Mouse (Mus musculus): ENCODE measurements around the gene Cyb5d1. TPM values are rescaled to one million over a fixed set of nuclear protein-coding genes. Genes with fewer than 3 reads are reported as not detected.

Gene Cyb5d1
- polyA plus RNA-seq, 1 experiment from 2014 or later, result 15.0 TPM

GRCm38 (mm10) chr11:69408541-69409377 is 13.3 kb upstream of the Cyb5d1 start:
- H3K4me2 ChIP-seq (replicated peaks; ENCODE audit: low read depth, low read length), result peak overlapping the region; percentile 99
- peaks cover 30% of the 10 kb centered on the region for H3K4me1 ChIP-seq (ENCODE audit: control insufficient read depth, insufficient read depth, low read length)
- no peaks in the 10 kb centered on the region for H3K9me3 ChIP-seq (ENCODE audit: control insufficient read depth, low read depth, low read length)
- peak overlapping the region; percentile 84 for H3K4me3 ChIP-seq (ENCODE audit: low read depth, low read length)
- peak; percentile 72 for ATAC-seq (ENCODE audit: insufficient number of reproducible peaks, insufficient read depth, low FRiP score, low read depth)
- WGBS, result under 1% methylated on average over 33 of the region's 33 CpGs
- peak overlapping the region; percentile 99 for H3K27ac ChIP-seq (ENCODE audit: low read length)
- H3K27me3 ChIP-seq (ENCODE audit: control insufficient read depth, insufficient read depth, low read length), result no peaks in the 10 kb centered on the region
- peaks cover 57% of the 10 kb centered on the region for H3K36me3 ChIP-seq (ENCODE audit: control insufficient read depth, insufficient read depth, low read length)
- peak overlapping the region; percentile 84 for H3K9ac ChIP-seq (replicated peaks; ENCODE audit: low read depth, low read length)

DNA sequence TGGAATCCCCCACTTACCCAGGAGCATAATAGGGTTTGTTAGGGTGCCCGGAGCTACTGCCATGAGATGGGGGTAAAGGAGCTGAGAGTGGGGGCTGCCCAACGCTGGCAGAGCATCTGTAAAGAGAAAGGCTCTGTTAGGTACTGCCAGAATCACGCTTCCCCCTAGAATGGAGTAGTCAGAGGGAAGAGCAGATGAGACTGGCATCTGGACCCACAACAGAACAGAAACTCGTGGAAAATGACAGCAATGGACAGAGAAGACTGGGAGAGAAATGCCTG is 12.2 kb upstream of the Cyb5d1 start:
- Histone ChIP-seq H3K4me1 (ENCODE audit: control insufficient read depth, insufficient read depth, low read length) (peaks cover 19% of the 10 kb centered on the region), H3K9ac (replicated peaks; ENCODE audit: low read depth, low read length) (no peak overlapping the region), H3K27me3 (ENCODE audit: control insufficient read depth, insufficient read depth, low read length) (no peaks in the 10 kb centered on the region), H3K27ac (ENCODE audit: low read length) (no peak overlapping the region), H3K4me3 (ENCODE audit: low read depth, low read length) (no peak overlapping the region), H3K4me2 (replicated peaks; ENCODE audit: low read depth, low read length) (0 out of 2 replicates have a peak overlapping the region, but pooled peaks have one; percentile 99), H3K9me3 (ENCODE audit: control insufficient read depth, low read depth, low read length) (no peaks in the 10 kb centered on the region), H3K36me3 (ENCODE audit: control insufficient read depth, insufficient read depth, low read length) (peaks cover 59% of the 10 kb centered on the region)
- 86% methylated on average over 4 of the region's 4 CpGs for WGBS
- no peak for ATAC-seq (ENCODE audit: insufficient number of reproducible peaks, insufficient read depth, low FRiP score, low read depth)

DNA sequence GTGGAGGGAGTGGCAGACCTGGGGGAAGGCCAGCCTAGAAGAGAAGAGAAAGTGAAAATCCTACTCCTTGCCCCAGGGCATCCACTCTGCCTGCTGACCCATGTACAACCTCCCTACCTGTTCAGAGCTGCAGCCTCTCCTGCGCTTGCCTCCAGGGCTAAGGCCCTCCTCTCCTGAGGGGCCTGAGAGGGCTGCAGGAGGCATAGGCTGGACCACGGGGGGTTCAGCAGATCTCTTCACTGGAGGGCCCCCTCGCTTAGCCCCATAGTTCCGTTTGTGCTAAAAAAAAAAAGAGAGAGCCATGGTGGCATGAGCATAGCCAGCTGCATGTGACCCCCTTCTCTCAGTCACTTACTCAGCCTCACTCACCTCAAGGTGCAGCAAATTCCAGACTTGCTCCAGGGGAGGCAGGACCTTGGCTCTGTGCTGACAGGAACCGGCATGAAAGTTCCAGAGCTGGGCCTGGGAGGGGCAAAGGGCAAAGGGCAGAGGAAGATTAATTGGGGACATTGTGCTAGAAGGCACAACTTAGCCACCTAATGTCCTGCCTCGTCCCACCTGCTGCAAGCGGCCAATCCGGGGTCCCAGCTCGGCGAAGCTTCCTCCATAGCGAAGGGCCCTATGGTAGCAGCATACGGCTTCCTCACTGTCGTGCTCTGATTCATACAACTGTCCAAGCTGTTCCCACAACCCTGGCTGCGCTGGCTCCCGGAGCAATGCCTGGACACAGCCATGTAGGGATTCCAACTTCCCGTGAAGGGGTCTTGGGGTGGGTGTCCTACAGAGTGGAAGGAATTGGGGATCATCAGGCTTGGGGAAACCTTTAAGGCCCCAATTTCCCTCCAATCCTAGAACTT is 11.7 kb upstream of the Cyb5d1 start:
- Histone ChIP-seq H3K4me3 (ENCODE audit: low read depth, low read length) (no peak overlapping the region), H3K36me3 (ENCODE audit: control insufficient read depth, insufficient read depth, low read length) (peaks cover 60% of the 10 kb centered on the region), H3K9ac (replicated peaks; ENCODE audit: low read depth, low read length) (no peak overlapping the region), H3K4me1 (ENCODE audit: control insufficient read depth, insufficient read depth, low read length) (peaks cover 13% of the 10 kb centered on the region), H3K9me3 (ENCODE audit: control insufficient read depth, low read depth, low read length) (no peaks in the 10 kb centered on the region), H3K27ac (ENCODE audit: low read length) (no peak overlapping the region), H3K27me3 (ENCODE audit: control insufficient read depth, insufficient read depth, low read length) (no peaks in the 10 kb centered on the region), H3K4me2 (replicated peaks; ENCODE audit: low read depth, low read length) (no peak overlapping the region)
- 82% methylated on average over 16 of the region's 16 CpGs for WGBS
- ATAC-seq (ENCODE audit: insufficient number of reproducible peaks, insufficient read depth, low FRiP score, low read depth), result no peak

- peaks cover 10% of the 10 kb centered on the region for H3K4me1 ChIP-seq (ENCODE audit: control insufficient read depth, insufficient read depth, low read length)
- H3K36me3 ChIP-seq (ENCODE audit: control insufficient read depth, insufficient read depth, low read length), result peaks cover 67% of the 10 kb centered on the region
- H3K9me3 ChIP-seq (ENCODE audit: control insufficient read depth, low read depth, low read length), result no peaks in the 10 kb centered on the region
- H3K9ac ChIP-seq (replicated peaks; ENCODE audit: low read depth, low read length), result no peak overlapping the region
- no peak overlapping the region for H3K4me2 ChIP-seq (replicated peaks; ENCODE audit: low read depth, low read length)
- no peak for ATAC-seq (ENCODE audit: insufficient number of reproducible peaks, insufficient read depth, low FRiP score, low read depth)
- no peak overlapping the region for H3K27ac ChIP-seq (ENCODE audit: low read length)
- no peaks in the 10 kb centered on the region for H3K27me3 ChIP-seq (ENCODE audit: control insufficient read depth, insufficient read depth, low read length)
- WGBS, result 85% methylated on average over 19 of the region's 19 CpGs
- H3K4me3 ChIP-seq (ENCODE audit: low read depth, low read length), result no peak overlapping the region
Observed at GRCm38 (mm10) chr11:69406282-69406681, 10.9 kb upstream of the Cyb5d1 start.

DNA sequence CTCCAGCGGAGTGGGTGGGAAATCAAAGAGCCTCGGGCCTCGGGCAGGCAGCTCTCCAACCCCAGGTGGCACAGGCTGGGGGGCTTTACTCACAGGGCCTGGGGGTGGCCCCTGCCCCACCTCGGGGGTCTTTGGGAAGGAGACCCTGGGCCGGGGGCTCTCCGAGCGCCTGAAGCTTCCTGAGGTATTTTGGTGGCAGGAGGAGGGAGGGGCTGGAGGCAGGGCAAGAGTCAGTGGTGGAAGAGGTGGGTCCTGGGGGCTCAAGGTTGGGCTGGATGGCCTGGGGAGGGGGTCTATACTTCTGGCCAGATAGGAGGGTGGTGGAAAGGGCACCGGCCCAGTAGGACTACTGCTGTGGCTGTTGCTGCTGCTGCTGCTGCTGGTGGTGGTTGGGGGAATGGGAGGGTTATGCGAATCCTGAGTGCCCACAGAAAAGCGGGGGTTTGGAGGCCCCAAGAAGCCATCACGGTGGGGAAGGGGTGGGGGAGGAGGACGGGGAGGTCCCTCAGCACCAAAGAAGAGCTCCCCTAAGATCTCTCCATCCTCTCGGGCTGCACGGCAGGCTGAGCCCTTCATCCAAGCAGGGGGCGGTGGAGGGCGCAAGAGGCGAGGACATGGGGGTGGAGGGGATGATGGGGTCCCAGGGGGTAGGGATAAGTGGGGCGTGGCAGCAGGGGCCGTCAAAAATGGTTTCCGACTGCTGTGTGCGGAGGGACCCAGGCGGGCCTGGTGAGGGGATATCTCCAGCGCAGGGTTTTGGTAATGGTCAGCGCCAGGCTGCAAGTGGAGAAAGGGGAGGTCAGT is 10.2 kb upstream of the Cyb5d1 start:
- ATAC-seq (ENCODE audit: insufficient number of reproducible peaks, insufficient read depth, low FRiP score, low read depth), result no peak
- Histone ChIP-seq H3K9me3 (ENCODE audit: control insufficient read depth, low read depth, low read length) (no peaks in the 10 kb centered on the region), H3K36me3 (ENCODE audit: control insufficient read depth, insufficient read depth, low read length) (peaks cover 72% of the 10 kb centered on the region), H3K4me1 (ENCODE audit: control insufficient read depth, insufficient read depth, low read length) (peaks cover 10% of the 10 kb centered on the region), H3K9ac (replicated peaks; ENCODE audit: low read depth, low read length) (no peak overlapping the region), H3K27me3 (ENCODE audit: control insufficient read depth, insufficient read depth, low read length) (no peaks in the 10 kb centered on the region), H3K27ac (ENCODE audit: low read length) (no peak overlapping the region), H3K4me3 (ENCODE audit: low read depth, low read length) (no peak overlapping the region), H3K4me2 (replicated peaks; ENCODE audit: low read depth, low read length) (no peak overlapping the region)
- 89% methylated on average over 24 of the region's 24 CpGs for WGBS

- Histone ChIP-seq H3K4me3 (ENCODE audit: low read depth, low read length) (no peak overlapping the region), H3K9ac (replicated peaks; ENCODE audit: low read depth, low read length) (no peak overlapping the region), H3K36me3 (ENCODE audit: control insufficient read depth, insufficient read depth, low read length) (peaks cover 80% of the 10 kb centered on the region), H3K9me3 (ENCODE audit: control insufficient read depth, low read depth, low read length) (no peaks in the 10 kb centered on the region), H3K4me1 (ENCODE audit: control insufficient read depth, insufficient read depth, low read length) (peaks cover 16% of the 10 kb centered on the region), H3K4me2 (replicated peaks; ENCODE audit: low read depth, low read length) (no peak overlapping the region), H3K27me3 (ENCODE audit: control insufficient read depth, insufficient read depth, low read length) (no peaks in the 10 kb centered on the region), H3K27ac (ENCODE audit: low read length) (no peak overlapping the region)
- WGBS, result 92% methylated on average over 23 of the region's 24 CpGs
- ATAC-seq (ENCODE audit: insufficient number of reproducible peaks, insufficient read depth, low FRiP score, low read depth), result no peak
Observed at GRCm38 (mm10) chr11:69404595-69405396, 9.4 kb upstream of the Cyb5d1 start.

GRCm38 (mm10) chr11:69403691-69404594 is 8.5 kb upstream of the Cyb5d1 start:
- Histone ChIP-seq H3K36me3 (ENCODE audit: control insufficient read depth, insufficient read depth, low read length) (peaks cover 85% of the 10 kb centered on the region), H3K4me3 (ENCODE audit: low read depth, low read length) (no peak overlapping the region), H3K9me3 (ENCODE audit: control insufficient read depth, low read depth, low read length) (no peaks in the 10 kb centered on the region), H3K4me1 (ENCODE audit: control insufficient read depth, insufficient read depth, low read length) (peaks cover 22% of the 10 kb centered on the region), H3K9ac (replicated peaks; ENCODE audit: low read depth, low read length) (no peak overlapping the region), H3K4me2 (replicated peaks; ENCODE audit: low read depth, low read length) (no peak overlapping the region), H3K27ac (ENCODE audit: low read length) (no peak overlapping the region), H3K27me3 (ENCODE audit: control insufficient read depth, insufficient read depth, low read length) (no peaks in the 10 kb centered on the region)
- no peak for ATAC-seq (ENCODE audit: insufficient number of reproducible peaks, insufficient read depth, low FRiP score, low read depth)
- WGBS, result 92% methylated on average over 38 of the region's 38 CpGs
